In the genomic region with DNA sequence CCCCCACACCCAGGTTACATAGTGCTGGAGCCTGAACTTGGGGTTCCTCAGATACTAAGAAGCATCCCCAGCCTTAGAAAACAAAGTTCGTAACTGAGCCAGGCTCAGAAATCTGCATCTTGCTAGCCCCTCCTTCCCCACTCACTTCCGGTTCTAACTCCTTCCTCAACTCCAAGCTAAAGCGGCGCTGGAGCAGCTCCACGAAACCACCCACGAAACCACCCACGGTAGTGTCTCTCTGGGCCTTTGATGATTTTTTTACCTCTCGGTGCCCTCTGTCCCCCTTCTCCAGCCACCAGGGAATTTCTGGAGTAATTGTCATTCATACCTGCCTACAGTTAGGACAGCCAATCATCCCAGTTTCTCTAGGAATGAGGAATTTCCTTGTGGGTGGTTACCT, we compare ENCODE assay signal across 7 mouse cellular contexts. TPM values are rescaled to one million over a fixed set of nuclear protein-coding genes. Genes with fewer than 3 reads are reported as not detected.
DNase-seq lines count a peak whose midpoint lies in the region; ATAC-seq and TF ChIP-seq lines count a peak whose summit lies in the region.

A gene (plus strand): TSS at position 253 of the 400 bp plus-strand sequence.

- peaks cover 14% of the 10 kb centered on the region for H3K27me3 ChIP-seq in G1E (ENCODE audit: insufficient read depth, low read length)
- H3K27me3 ChIP-seq in hindbrain, embryonic 16.5 days (replicated peaks; ENCODE audit: control insufficient read depth, insufficient read depth, low read length), result no peaks in the 10 kb centered on the region

- H3K36me3 ChIP-seq in G1E (replicated peaks), result no peaks in the 10 kb centered on the region
- no peaks in the 10 kb centered on the region for H3K36me3 ChIP-seq in hindbrain, embryonic 16.5 days (ENCODE audit: control insufficient read depth, insufficient read depth, low read length)

- no peaks in the 10 kb centered on the region for H3K9me3 ChIP-seq in G1E (replicated peaks)
- H3K9me3 ChIP-seq in hindbrain, embryonic 16.5 days (ENCODE audit: control insufficient read depth, low read length), result 0 out of 2 replicates have a peak, but pooled peaks cover 3% of the 10 kb centered on the region

- WGBS in hindbrain, embryonic 16.5 days, result 87% methylated on average over 8 of the region's 8 CpGs

- no peak for TF ChIP-seq CTCF in G1E (IDR thresholded peaks at IDR 0.05; ENCODE audit: low read depth, low read length)

- no peak within 1 kb of the TSS for H3K9ac ChIP-seq in hindbrain, embryonic 16.5 days (ENCODE audit: low read depth, low read length)

- H3K27ac ChIP-seq in hindbrain, embryonic 16.5 days (ENCODE audit: low read depth, low read length), result no peak within 1 kb of the TSS

- no peak within 1 kb of the TSS for H3K4me2 ChIP-seq in hindbrain, embryonic 16.5 days (ENCODE audit: low read length)

- no peak for DNase-seq in G1E (ENCODE audit: low spot score)
- no peak for DNase-seq in adrenal gland, adult 8-10 months
- no peak for DNase-seq in gastrocnemius, adult 8-10 months (ENCODE audit: low spot score in 2 of 2)
- no peak for DNase-seq in thymus, postnatal 4 days
- no peak for DNase-seq in urinary bladder, postnatal 14 days (ENCODE audit: low spot score)

- no peak for ATAC-seq in G1E (ENCODE audit: extremely low read depth, insufficient number of reproducible peaks, low FRiP score, poor library complexity, severe bottlenecking)
- ATAC-seq in hindbrain, embryonic 16.5 days, result no peak
- no peak for ATAC-seq in megakaryocyte, adult 5-6 weeks (ENCODE audit: poor library complexity, severe bottlenecking)

- no peak within 1 kb of the TSS for H3K4me3 ChIP-seq in G1E (ENCODE audit: low read depth, low read length)
- H3K4me3 ChIP-seq in hindbrain, embryonic 16.5 days (ENCODE audit: low read length), result no peak within 1 kb of the TSS

- no peaks in the 10 kb centered on the region for H3K4me1 ChIP-seq in G1E (ENCODE audit: insufficient read depth, low read depth, low read length)
- no peaks in the 10 kb centered on the region for H3K4me1 ChIP-seq in hindbrain, embryonic 16.5 days (ENCODE audit: control insufficient read depth, insufficient read depth, low read depth, low read length)

RNA-seq across cellular contexts. Expression of the gene that starts here (rescaled TPM):
- 75.4 and 111 TPM in 2 replicates for total RNA-seq in G1E (2014; fragmentation: Nextera tagmentation)
- 59.5 and 71.5 TPM in 2 replicates for total RNA-seq in G1E (2017)
- 2.8 and 2.9 TPM in 2 replicates for polyA plus RNA-seq in G1E (2012)
- total RNA-seq in adrenal gland, adult 8-10 months (2022), result 10 to 100 TPM; 34.0 to 46.9 (median 36.2) TPM
- total RNA-seq in gastrocnemius, adult 8-10 months (2022), result 10 to 100 TPM; 19.2 to 22.6 (median 20.8) TPM
- polyA plus RNA-seq in hindbrain, embryonic 16.5 days (2015; fragmentation: Nextera tagmentation; extraction: Ambion mirVana), result 21.9 and 23.4 TPM in 2 replicates
- total RNA-seq in megakaryocyte, adult 5-6 weeks (2015), result 71.4 and 76.5 TPM in 2 replicates
- 93.7 and 102 TPM in 2 replicates for total RNA-seq in megakaryocyte, adult 5-6 weeks (2017)
